Mouse (Mus musculus): ENCODE results near the gene Jtb.

Jtb gene

DNA sequence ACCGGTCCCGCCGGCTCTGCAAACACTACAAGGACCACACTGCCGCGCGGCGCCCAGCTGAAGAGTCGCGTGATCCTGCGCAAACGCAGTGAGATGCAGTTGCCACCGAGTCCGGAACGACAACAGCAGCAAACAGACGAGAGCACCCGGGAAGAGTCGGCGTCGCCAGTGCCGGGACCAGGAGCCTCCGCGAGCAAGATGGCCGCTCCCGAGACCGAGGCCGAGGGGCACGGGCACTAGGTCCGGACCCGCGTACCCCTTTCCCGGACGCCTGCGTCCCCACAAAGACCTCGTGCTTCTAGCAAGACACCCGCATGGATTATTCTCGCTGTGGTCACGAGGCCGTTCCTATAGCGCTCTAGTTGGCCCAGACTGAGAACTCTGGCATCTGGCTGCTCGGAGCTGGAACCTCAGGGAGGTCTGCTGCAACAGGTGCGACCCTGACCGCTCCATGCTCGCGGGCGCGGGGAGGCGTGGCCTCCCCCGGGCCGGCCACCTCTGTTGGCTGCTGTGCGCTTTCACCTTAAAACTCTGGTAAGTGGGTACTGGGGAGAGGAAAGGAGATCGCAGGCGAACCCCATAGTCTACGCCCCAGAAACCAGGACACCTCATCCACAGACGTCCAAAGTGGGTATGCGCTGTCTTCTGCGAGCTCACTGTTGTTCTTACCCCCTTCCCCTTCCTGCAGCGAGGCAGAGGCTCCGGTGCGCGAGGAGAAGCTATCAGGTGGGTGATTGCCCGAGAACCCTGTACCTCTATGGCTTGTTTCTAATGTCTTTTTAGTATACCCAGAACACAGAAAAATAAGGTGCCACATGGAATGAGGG is at the start of gene Jtb:
Gene Jtb (plus strand): TSS at position 91 of the 827 bp plus-strand sequence.
- peak; percentile 87 for DNase-seq (ENCODE audit: low read depth)

DNA sequence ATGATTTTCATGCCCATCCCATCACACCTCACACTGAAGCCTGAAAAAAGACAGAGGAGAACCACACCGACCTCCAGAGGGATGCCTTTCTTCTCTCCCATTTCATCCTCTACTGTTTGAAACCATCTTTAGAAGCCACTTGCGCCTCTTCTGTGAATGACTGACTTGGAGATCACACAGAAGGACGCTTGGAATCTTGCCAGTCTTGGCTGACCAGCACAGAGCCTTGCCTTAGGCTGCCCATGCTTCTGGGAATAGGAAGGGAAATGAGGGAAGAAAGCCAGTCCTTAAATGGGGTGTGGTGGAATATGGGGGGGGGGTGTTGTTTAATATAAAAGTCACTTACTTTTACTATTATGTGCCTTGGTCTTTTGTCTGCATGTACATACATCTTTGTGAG is 47.8 kb upstream of the Jtb start:
- DNase-seq (ENCODE audit: low read depth) = no peak

DNA sequence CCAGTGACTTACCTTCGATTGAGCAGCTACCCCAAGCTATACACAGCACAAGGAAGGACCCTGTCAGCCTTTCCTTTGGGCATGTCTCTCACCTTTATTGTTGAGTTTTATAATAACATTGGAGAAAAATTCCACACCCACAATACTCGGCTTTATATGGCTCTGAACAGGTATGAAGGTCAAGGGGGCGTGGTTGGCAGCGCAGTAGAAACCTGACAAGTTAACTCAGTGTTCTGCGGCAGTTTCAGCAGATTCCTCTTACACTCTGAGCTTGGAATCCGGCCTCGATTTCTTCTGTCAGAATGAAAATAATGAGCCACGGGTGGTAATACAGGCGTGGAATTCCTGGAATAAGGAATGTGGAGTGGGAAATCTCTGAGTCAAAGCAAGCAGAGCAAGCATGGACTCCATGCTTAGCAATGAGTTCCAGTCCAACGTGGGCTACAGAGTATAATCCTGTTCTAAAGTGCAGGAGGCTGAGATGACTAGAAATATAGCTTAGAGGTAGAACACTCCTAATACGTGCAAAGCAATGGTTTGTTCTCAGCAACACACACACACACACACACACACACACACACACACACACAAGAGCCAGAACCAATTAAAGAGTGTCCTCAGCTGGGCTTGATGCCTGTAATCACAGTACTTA is 40.4 kb upstream of the Jtb start:
- no peak for DNase-seq (ENCODE audit: low read depth)

DNA sequence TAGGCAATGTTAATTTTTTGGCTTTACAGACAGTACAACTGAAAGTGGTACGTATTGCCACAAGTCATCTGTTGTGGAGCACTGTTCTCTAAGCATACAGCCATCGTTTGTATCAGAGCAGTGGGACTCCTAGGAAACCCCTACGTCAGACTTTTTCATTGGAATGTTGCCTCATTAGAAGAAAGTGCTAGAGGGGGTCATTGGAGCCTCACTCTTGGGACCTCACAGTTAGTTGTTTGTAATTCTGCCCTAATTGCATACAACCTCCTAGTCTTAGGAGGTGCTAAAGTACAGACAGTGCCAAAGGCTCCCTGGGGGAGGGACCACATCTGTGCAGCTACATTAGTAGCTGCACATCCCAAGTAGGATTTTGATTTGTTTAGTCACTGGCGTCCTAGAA is 36.6 kb upstream of the Jtb start:
- DNase-seq (ENCODE audit: low read depth) = no peak

DNA sequence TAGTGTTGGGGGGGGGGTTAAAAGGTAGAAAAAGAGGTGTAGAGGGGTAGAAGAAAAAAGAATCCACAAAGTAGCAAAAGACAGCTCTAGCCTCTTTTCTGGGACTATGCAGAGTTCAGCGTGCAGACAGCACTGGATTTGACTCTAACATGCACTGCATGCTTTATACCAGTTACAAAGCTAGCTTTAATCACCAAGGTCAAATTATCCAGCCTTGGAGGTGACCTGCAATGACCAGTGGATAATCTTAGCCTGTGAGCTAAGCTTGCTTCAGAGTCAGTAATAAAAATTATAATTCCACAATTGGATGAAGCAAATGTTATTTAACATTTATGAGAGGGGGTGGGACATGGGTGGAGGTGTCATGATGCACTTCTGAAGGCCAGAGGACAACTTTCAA is 35.8 kb upstream of the Jtb start:
- DNase-seq (ENCODE audit: low read depth) = no peak

DNA sequence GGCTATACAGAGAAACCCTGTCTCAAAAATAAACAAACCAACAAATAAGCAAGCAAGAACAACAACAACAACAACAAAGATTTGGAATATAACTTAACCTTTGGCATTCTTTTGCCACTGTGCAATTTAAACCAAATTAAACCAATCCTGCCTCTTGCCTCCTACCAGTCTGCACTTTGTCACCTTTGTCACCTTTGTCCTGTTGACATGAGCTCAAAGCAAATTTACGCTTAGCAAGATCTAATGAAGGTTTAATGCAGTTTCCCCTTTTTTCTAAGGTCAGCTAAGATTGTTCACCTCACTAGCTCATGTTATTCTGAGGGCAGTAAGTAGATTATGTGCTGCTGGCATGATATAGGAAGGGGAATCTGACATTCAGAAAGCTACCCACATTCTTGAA is 33.8 kb upstream of the Jtb start:
- no peak for DNase-seq (ENCODE audit: low read depth)

DNA sequence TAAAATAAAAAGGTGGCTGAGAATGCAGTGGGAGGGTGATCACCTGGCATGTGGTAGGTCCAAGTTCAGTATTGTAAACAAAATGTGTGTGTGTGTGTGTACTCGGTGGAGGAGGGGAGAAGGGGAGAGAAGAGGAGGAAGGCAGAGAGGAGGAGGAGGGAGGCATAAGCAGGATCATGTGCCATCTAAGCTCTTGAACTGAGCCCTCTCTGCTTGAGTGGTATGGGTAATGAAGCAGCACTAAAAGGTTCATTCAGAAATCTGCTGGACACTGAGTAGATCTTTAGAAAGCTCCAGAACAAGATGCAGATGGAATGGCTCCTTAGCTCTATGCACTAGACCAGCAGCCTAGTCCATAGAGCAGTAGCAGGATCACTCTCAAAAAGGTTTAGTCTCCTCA is 28.5 kb upstream of the Jtb start:
- DNase-seq (ENCODE audit: low read depth) = no peak

DNA sequence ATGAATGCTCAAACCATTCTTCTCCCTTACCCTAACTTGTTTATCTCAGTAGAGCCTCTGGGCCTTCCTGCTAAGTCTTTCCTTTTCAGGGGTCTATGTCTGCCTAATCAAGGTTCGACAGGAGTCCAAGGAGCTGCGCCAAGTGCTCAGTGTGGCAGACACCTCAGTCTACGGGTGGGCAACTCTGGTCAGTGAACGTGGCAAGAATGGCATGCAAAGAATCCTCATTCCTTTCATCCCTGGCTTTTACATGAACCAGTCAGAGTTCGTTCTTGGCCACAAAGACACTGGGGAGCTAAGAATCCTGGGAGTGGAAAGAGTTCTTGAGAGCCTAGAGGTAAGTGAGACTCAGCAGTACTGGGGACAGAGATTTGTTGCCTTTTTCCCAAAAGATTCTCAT is 27.8 kb upstream of the Jtb start:
- no peak for DNase-seq (ENCODE audit: low read depth)

DNA sequence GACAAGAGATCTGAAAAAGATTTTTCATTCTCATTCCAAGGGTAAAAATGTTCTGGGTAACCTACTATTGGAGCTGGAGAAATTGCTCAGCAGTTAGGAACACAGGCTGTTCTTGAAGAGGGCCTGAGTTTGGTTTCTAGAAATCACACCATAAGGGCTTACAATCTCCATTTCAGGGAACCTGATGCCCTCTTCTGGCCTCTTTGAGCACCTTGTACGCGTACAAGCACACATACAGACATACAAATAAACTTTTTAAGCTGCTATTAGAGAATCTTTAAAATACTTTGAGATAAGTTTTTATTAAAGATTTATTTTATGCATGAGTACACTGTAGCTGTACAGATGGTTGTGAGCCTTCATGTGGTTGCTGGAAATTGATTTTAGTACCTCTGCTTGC is 26.8 kb upstream of the Jtb start:
- DNase-seq (ENCODE audit: low read depth) = no peak

DNA sequence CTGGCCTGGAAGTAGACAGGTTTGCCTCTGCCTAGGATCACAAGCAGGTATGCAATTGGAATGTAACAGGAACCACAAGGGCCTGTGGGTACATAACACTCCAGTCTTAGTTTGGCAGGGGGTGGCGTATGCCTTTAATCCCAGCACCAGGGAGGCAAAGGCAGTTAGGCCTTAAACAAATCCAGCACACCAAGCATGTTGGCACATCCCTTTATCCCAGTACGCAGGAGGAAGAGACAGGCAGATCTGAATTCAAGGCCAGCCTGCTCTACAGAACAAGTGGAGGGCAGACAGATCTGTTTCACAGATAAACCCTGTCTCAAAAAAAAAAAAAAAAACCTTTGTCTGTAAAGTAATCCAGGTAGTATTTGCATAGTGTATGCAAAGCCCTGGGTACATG is 22.7 kb upstream of the Jtb start:
- no peak for DNase-seq (ENCODE audit: low read depth)

DNA sequence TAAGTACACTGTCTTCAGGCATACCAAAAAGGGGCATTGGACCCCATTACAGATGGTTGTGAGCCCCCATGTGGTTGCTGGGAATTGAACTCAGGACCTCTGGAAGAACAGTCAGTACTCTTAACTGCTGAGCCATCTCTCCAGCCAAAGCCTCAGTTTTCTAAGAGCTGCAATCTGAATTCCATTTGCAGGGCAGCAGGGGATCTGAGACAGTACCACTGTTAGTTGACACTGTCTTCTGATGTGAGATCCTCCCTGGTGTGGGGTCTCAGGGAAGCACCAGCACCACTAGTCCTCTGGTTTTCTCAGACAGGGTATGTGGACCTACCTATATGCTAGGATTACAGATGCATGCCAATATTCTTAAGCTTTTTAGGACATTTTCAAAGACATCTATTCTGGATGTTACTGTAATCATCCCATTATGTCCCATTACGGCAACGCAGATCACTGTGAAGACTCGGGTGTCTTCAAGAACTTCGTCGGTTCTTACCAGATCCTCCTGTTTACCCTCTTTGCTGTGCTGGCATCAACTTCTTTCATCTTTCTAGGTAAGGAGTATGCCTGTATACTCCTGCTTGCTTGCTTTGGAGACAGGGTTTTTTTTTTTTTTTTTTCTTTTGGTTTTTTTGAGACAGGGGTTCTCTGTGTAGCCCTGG is 21.4 kb upstream of the Jtb start:
- DNase-seq (ENCODE audit: low read depth) = no peak

DNA sequence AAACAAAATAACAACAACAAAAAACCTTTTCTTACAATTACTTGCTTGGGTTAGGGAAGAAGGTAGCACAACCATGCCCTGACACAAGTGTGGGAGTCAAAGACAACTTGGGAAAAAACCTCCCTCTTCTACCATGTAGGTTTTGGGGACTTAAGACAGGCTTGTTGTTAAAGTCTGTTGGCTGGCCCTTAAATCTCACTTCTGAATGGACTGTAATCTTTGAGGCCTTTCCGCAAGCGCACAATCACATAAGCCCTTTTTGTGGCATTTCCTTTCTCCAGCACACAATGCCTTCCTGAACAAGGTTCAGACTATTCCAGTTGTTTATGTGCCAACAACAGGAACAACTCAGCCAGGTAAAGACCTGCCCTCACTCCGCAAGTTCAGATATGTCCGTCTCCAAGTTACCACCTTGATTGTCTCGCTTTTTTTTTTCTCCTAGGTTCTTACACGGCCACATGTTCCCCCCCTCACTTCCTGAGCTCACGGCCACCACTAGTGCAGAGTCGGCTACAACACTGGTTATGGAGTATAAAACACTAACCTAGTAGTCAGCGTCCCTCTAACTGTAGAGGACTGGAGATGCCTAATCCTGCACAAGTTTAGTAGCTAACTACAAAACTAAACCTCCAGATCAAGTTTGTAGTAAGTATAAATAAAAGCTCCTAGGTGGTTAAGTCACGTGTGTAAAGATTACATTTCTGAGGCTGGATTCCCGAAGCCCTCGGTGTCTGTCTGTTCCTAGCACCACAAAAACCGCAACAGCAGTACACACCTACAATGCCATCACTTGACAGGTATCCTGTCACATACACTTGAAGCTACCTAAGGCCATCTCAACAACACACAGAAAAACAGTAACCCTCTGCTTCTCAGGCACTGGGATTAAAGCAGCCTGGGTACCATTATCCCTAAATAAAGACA is 19.7 kb upstream of the Jtb start:
- DNase-seq (ENCODE audit: low read depth) = no peak

DNA sequence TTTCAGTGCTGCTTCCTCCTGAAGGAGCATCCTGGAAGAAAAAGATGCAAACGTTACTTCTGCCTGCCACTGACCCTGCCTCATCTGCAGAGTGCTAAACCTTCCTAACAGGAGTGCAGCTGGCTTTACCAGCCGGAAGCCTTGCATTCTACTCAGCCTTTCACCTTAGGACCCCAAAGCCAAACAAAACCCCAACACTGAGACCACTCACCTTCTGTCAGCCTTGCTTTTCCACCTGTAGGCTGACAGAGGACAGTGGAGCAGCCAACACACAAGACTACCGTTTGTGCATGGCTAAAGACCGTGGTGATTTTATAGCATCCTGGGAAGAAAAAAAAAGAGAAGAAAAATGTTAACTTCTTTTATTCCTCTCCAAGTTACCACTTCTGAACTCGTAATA is 18.7 kb upstream of the Jtb start:
- no peak for DNase-seq (ENCODE audit: low read depth)

DNA sequence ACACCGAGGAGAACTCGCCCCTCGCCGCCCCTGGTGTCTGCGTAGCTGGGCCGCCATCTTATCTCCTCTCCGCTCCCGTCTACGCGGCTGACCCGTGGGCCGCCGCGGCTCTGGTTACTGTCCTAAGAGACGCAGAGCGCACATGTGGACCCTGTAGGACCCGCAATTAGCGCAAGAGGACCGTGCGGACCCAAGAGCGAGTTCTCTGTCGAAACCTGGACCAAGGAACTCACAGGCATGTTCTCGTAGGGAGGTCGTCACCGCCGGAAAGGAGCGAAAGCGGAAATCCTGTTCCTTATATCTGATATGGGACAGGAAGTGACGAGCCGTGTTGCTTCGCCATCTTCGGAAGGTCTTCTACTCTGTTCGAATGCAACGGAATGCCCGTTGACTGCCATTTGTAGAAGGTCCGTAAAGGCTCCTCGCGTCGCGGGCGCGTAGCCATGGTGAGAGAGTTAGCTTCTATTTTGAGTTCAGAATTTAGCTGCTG is 18.0 kb upstream of the Jtb start, which contains the start of the genes Rps27 and Rab13:
Gene Rps27 (minus strand): TSS at position 275 of the 490 bp plus-strand sequence.
Gene Rab13 (plus strand): TSS at position 319 of the 490 bp plus-strand sequence.
- DNase-seq (ENCODE audit: low read depth) = peak; percentile 91

DNA sequence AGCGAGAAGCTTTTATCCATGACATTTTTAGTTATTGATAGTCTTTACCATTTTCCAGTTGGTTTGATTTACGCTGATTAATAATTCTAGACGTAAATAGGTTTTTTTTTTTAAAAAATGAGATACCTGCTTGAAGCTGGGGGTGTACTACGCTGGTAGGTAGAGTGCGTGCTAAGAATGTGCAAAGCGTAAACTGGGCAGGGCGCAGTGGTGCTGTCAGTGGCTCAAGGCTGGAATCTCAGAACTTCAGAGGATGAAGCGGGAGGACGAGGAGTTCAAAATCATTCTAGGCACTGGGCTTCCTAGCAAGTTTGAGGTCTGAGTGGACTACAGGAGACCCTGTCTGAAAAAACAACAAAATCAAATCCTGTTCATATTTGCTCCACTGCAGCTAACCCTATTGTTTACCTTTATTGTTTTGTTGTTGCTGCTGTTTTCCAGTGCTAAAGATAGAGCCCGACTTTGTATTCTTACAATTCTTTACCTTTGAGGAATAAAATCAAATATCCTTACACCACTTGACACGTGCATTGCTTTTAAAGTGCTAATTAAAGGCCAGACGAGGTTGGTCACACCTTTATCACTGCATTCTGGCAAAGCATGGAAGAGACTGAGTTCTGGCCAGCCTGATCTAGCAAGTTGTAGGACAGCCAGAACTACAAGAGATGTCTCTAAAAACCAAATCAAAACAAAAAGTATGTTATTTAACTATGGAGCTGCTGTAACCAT is 17.3 kb upstream of the Jtb start:
- DNase-seq (ENCODE audit: low read depth) = no peak

DNA sequence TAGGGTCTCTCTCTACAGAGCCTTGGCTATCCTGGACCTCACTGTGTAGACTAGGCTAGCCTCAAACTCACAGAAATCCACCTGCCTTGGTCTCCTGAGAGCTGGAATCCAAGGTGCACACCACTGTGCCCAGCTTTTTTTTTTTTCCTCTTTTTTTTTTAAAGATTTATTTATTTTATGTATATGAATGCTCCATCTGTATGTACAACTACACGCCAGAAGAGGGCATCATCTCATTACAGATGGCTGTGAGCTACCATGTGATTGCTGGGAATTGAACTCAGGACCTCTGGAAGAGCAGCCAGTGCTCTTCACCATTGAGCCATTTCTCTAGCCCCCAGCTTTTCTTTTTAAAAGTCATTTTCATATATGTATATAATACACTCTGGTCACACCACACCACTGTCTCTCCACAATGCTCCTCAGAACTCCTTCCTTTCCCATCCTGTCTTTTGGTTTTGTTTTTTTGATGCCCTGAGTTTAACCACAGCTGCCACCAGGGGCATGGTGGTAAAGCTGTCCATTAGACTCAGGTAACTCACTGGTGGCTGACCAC is 15.5 kb upstream of the Jtb start:
- DNase-seq (ENCODE audit: low read depth) = no peak

DNA sequence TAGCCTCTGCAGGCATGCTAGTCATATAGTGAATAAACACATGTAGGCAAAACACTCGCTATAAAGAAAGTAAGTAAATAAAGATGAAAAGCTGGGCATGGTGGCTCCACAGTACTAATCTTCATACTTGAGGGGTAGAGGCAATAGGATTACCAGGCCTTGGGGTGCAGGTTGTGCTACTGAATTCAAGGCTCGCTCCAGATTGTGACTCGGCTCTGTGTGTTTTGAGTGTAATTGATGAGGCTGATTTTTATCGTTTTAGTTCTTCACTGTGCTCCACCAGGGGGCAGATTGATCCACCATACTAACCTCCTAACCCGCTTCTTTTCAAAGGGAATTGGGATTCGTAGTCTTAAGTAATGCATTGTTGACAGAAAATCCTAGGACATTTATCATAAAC is 11.3 kb upstream of the Jtb start:
- DNase-seq (ENCODE audit: low read depth) = peak; percentile 49

DNA sequence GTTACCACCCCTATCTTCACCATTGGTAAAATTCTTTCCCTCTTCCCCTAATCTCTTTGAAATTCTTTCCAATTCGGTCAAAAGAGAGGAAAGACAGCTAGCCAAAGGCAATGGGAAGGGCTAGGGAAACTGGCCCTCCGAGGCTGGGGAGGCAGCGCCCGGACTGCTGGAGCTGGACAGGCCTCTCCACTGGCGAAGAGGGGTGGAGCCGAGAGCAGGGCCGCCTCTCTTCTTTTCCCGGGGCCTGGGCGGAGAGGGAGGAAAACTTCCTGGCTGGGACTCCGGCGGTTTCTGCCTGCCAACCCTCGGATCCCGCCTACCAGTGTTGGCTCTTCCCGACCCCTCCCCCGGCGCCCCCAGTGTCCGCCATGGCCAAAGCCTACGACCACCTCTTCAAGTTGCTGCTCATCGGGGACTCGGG is 10.9 kb upstream of the Jtb start:
- peak; percentile 48 for DNase-seq (ENCODE audit: low read depth)

DNA sequence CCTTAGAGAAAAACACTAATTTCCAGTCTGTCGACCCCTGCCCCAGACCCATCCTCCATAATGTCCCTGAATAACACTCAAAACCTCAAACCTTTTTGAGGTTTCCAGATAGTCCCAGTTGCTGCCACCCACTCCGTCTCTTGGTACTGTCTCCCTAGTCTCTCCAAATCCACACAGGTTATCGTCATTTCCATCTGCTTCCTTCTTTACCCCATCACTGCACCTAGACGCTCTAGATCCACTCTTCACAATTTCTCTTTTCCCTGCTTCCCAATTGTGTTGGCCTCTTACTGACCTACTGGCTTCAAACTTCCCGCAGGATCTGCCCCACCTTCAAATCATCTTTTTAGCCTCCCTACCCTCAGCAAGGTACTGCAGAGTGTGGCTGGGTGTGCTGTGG is 10.3 kb upstream of the Jtb start:
- no peak for DNase-seq (ENCODE audit: low read depth)

DNA sequence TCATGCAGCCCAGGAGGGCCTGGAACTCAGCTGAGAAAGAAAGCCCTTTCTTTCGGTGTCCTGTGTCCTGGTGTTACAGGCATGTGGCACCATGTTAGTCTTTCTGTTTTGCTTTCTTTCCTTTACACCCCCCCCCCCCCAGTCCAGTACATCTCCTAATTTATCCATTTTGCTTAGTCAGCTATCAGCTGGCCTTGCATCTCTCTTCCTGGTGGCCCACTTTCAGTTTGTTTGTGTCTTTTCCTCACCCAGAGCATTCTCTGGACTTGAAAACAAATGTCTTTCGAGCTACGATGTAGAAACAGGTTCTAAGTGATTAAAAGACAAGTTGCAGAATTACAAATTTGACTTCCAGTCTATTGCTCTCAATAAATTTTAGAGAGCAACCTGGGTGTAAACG is 8.9 kb upstream of the Jtb start:
- DNase-seq (ENCODE audit: low read depth) = no peak

DNA sequence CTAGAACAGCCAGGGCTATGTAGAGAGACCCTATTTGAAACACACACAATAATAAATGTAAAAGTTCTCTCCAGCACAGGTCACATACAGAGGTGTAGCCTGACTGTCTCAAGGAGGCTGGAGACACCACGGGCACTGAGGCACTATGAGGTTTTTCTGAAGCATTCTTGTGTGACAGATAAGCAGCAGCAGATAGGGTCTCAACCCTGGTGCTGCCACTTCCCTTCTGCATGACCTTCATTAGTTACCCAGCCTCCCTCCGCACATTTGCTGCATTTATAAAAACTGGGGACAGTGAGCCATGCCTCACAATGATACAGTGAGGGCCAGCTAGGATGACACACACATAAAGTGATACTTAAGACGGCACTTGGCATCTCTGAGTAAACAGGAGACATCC is 8.5 kb upstream of the Jtb start:
- DNase-seq (ENCODE audit: low read depth) = no peak

Data from fibroblast of lung, adult 2 months (primary cell).